Mouse (Mus musculus) liver, embryonic 14.5 days (tissue): Measurements from ENCODE around the gene Tinf2. TPM values are rescaled to one million over a fixed set of nuclear protein-coding genes. Genes with fewer than 3 reads are reported as not detected.

Experiments
- ATAC-seq: fragments of 200-750 bp; cut with Nextera tagmentation; 2 replicates; pipeline ENCODE4 v1.8.0; 2017; ENCODE audit warnings: moderate number of reproducible peaks, mild to moderate bottlenecking, moderate library complexity; ENCODE audit not compliant: insufficient read depth
- DNase-seq, 3 experiments: peaks; one replicate each; pipeline ENCODE4 v3.0.0-alpha.2; 2012 to 2013; ENCODE audit warnings: low read depth in 3 of 3, low spot score in 3 of 3
- H3K27ac ChIP-seq: fragments of 300-500 bp; sonication (generic); 2 replicates; pipeline ENCODE4 v1.5.1; 2014; ENCODE audit warnings: moderate library complexity, mild to moderate bottlenecking, control low read depth, inconsistent platforms
- H3K27me3 ChIP-seq: fragments of 300-500 bp; sonication (generic); 2 replicates; pipeline ENCODE4 v1.6.1; 2014; ENCODE audit warnings: mild to moderate bottlenecking, low read length, moderate library complexity; ENCODE audit not compliant: control insufficient read depth, insufficient read depth
- H3K36me3 ChIP-seq: fragments of 300-500 bp; sonication (generic); replicated peaks from 2 replicates; pipeline ENCODE4 v1.6.1; 2014; ENCODE audit warnings: low read depth; ENCODE audit not compliant: control insufficient read depth, insufficient read depth
- H3K4me1 ChIP-seq, 2 experiments: fragments of 200-500 bp in 1 of 2; fragments of 300-500 bp in 1 of 2; sonication (generic) in 1 of 2; replicated peaks; 2 replicates each; pipeline ENCODE4 v1.6.1; 2012 to 2014; ENCODE audit warnings: antibody characterized with exemption in 1 of 2, inconsistent platforms in 1 of 2, low read length in 1 of 2; ENCODE audit not compliant: control insufficient read depth in 2 of 2, insufficient read depth in 2 of 2
- H3K4me2 ChIP-seq: fragments of 300-500 bp; sonication (generic); 2 replicates; pipeline ENCODE4 v1.6.1; 2014; ENCODE audit warnings: low read depth, mild to moderate bottlenecking, control low read depth, moderate library complexity
- H3K4me3 ChIP-seq, 2 experiments: fragments of 200-500 bp in 1 of 2; fragments of 300-500 bp in 1 of 2; sonication (generic) in 1 of 2; 2 replicates each; pipeline ENCODE4 v1.5.1; 2012 to 2014; ENCODE audit warnings: low read depth in 2 of 2, low read length in 2 of 2, mild to moderate bottlenecking in 2 of 2, control low read depth in 1 of 2, inconsistent platforms in 1 of 2, moderate library complexity in 1 of 2; ENCODE audit not compliant: insufficient read depth in 1 of 2
- H3K9ac ChIP-seq: fragments of 300-500 bp; sonication (generic); replicated peaks from 2 replicates; pipeline ENCODE4 v1.6.1; 2014; ENCODE audit warnings: mild to moderate bottlenecking, control low read depth, moderate library complexity
- H3K9me3 ChIP-seq: fragments of 300-500 bp; sonication (generic); 2 replicates; pipeline ENCODE4 v1.6.1; 2016; ENCODE audit warnings: low read length, mixed read lengths; ENCODE audit not compliant: control insufficient read depth
- CTCF ChIP-seq: IDR thresholded peaks from 2 replicates; pipeline ENCODE4 v1.5.1; 2016; ENCODE audit warnings: antibody characterized with exemption, low read depth, control low read depth
- EP300 ChIP-seq: IDR thresholded peaks from 2 replicates; pipeline ENCODE4 v1.6.1; 2016; ENCODE audit warnings: antibody characterized with exemption, low read depth
- WGBS: fragments of 180-500 bp; shearing (Covaris S2); extraction: QIAGEN DNeasy Blood & Tissue Kit; methylation state at CpG from one replicate; pipeline ENCODE4 v1.1.7; 2014; ENCODE audit not compliant: insufficient replicate concordance; 5-methylcytosine and 5-hydroxymethylcytosine counted together
- polyA plus RNA-seq, 2 experiments: library from polyadenylated mRNA; depleted of rRNA in 1 of 2; stranded (reverse) in 1 of 2; unstranded in 1 of 2; fragments of >200 nt; fragmentation: Nextera tagmentation in 1 of 2; extraction: Ambion mirVana in 1 of 2; gene quantifications; 2 replicates each; pipeline versions ENCODE4 v1.2.1 to v1.2.3; 2012 to 2014

The Tinf2 gene
- polyA plus RNA-seq, 2 experiments = 16.6 to 19.0 TPM

DNA sequence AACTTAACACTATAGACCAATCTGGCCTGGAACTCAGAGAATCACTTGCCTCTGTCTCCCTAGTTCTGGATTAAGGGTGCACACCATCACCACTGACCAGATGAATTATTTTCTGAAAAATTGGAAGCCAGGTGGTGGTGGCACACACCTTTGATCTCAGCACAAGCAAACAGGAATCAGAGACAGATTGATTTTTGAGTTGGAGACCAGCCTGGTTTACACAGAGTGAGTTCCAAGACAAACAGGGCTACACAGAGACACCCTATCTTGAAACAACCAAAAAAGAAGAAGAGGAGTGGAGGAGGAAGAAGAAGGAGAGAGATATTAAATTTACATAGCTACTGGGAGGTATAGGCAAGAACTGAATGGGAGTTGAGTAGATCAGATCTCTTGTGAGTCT, 44.6 kb upstream of the Tinf2 start:
- Histone ChIP-seq H3K36me3 (no peaks in the 10 kb centered on the region), H3K4me2 (no peak overlapping the region), H3K4me3 (no peak overlapping the region), H3K4me1 (peaks cover 20% of the 10 kb centered on the region in 2 experiments; a peak in 3 of 4 replicates), H3K27ac (no peak overlapping the region), H3K27me3 (no peaks in the 10 kb centered on the region), H3K9ac (no peak overlapping the region), H3K9me3 (no peaks in the 10 kb centered on the region)
- DNase-seq (no peak), ATAC-seq (no peak)
- TF ChIP-seq EP300 = no peak
- TF ChIP-seq CTCF = no peak

DNA sequence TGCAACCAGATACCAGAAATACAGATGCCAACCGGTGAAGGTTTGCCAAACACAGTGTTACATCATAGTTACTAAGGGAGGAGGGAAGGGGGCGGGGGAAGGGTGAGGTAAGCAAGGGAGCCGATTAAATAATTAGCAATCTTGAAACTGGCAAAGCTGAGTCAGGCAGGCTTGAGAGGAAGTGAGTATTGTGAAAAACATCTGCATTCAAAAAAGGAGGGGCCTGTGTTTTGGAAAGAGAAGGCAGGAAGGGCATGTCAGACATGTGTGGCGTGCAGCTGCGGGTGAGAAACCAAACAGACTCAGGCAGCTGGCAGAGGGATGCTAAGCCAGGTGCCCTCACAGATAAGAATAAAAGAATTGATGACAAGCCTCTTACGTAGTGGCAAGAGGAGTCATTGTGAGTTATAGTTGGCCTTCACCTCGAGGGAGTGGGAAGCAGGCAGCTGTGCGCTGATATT, 42.8 kb upstream of the Tinf2 start:
- WGBS = 22% methylated on average over 8 of the region's 8 CpGs
- DNase-seq (no peak), ATAC-seq (no peak)
- H3K4me1 ChIP-seq = peaks cover 20 to 21% of the 10 kb centered on the region in 2 experiments; a peak in 3 of 4 replicates
- H3K4me2 ChIP-seq = no peak overlapping the region
- H3K9ac ChIP-seq = no peak overlapping the region
- H3K27me3 ChIP-seq = no peaks in the 10 kb centered on the region
- H3K4me3 ChIP-seq = no peak overlapping the region
- no peaks in the 10 kb centered on the region for H3K9me3 ChIP-seq
- TF ChIP-seq CTCF = no peak
- TF ChIP-seq EP300 = 0 out of 2 replicates have a peak, but pooled peaks have one; percentile 24
- no peaks in the 10 kb centered on the region for H3K36me3 ChIP-seq
- H3K27ac ChIP-seq = no peak overlapping the region

GRCm38 (mm10) chr14:55723433-55723832, 41.8 kb upstream of the Tinf2 start:
- H3K27ac ChIP-seq = peak overlapping the region; percentile 1
- no peak for ATAC-seq
- DNase-seq = no peak
- peaks cover 20 to 21% of the 10 kb centered on the region in 2 experiments; a peak in 3 of 4 replicates for H3K4me1 ChIP-seq
- WGBS = 54% methylated on average over 7 of the region's 7 CpGs
- no peak overlapping the region for H3K9ac ChIP-seq
- H3K27me3 ChIP-seq = no peaks in the 10 kb centered on the region
- no peak overlapping the region for H3K4me2 ChIP-seq
- H3K4me3 ChIP-seq = no peak overlapping the region
- no peaks in the 10 kb centered on the region for H3K36me3 ChIP-seq
- TF ChIP-seq EP300 = no peak
- TF ChIP-seq CTCF = no peak
- H3K9me3 ChIP-seq = no peaks in the 10 kb centered on the region

- H3K27ac ChIP-seq = peak overlapping the region; percentile 1
- peaks cover 20 to 21% of the 10 kb centered on the region in 2 experiments; a peak in 3 of 4 replicates for H3K4me1 ChIP-seq
- H3K4me2 ChIP-seq = peak overlapping the region; percentile 82
- peak overlapping the region; percentile 7; the same call in 1 of the 2 replicates for H3K9ac ChIP-seq
- DNase-seq = no peak
- TF ChIP-seq CTCF (no peak), EP300 (no peak)
- WGBS = 19% methylated on average over 8 of the region's 8 CpGs
- ATAC-seq = peak; percentile 2; the same call in 1 of the 2 replicates
- no peaks in the 10 kb centered on the region for H3K9me3 ChIP-seq
- H3K4me3 ChIP-seq = peak overlapping the region in 1 of 2 experiments; percentile 79; a peak in 2 of 4 replicates
- H3K36me3 ChIP-seq = no peaks in the 10 kb centered on the region
- H3K27me3 ChIP-seq = no peaks in the 10 kb centered on the region
Measured at GRCm38 (mm10) chr14:55722438-55722945, 40.9 kb upstream of the Tinf2 start.

GRCm38 (mm10) chr14:55721700-55722437, 40.2 kb upstream of the Tinf2 start, which contains the start of gene Rabggta:
TSS of gene Rabggta (minus strand) at chr14:55722263.
- Histone ChIP-seq H3K36me3 (no peaks in the 10 kb centered on the region), H3K27me3 (no peaks in the 10 kb centered on the region), H3K4me3 (peak within 1 kb of the TSS; percentile 79), H3K4me1 (peaks cover 20 to 21% of the 10 kb centered on the region in 2 experiments; a peak in 3 of 4 replicates), H3K9ac (peak within 1 kb of the TSS; percentile 72), H3K27ac (peak within 1 kb of the TSS; percentile 33), H3K9me3 (no peaks in the 10 kb centered on the region), H3K4me2 (peak within 1 kb of the TSS; percentile 82)
- peak; percentile 92 for ATAC-seq
- TF ChIP-seq CTCF = peak; percentile 99
- no peak for TF ChIP-seq EP300
- peak; percentile 85 to 86 (median 85) for DNase-seq
- under 1% methylated on average over 47 of the region's 50 CpGs for WGBS
